Mouse (Mus musculus) embryonic fibroblast, embryonic 13.5 days (primary cell): ENCODE data around the gene Enpp7.

Experiments used
- CTCF ChIP-seq: IDR thresholded peaks from 2 replicates; pipeline ENCODE4 v1.5.1; 2011; ENCODE audit warnings: mild to moderate bottlenecking, control low read depth, low read length, moderate library complexity, borderline replicate concordance; ENCODE audit not compliant: insufficient read depth
- POLR2A ChIP-seq: IDR thresholded peaks from 2 replicates; pipeline ENCODE4 v1.6.1; 2011; ENCODE audit warnings: low read depth, mild to moderate bottlenecking, control low read depth, low read length, moderate library complexity

GRCm38 (mm10) chr11:118985571-118985970, 2.4 kb upstream of the Enpp7 start:
- no peak for TF ChIP-seq CTCF
- TF ChIP-seq POLR2A, result no peak
